Mouse (Mus musculus): ENCODE measurements around the gene Sema4g.

- TF ChIP-seq CTCF (IDR thresholded peaks at IDR 0.05; ENCODE audit: low read depth) (no peak), EP300 (IDR thresholded peaks at IDR 0.05; ENCODE audit: low read depth) (no peak)
Measured at GRCm38 (mm10) chr19:44959633-44960032, 29.3 kb upstream of the Sema4g start.
